Mouse (Mus musculus): Measurements from ENCODE around the gene Lsm14a. TPM values are rescaled to one million over a fixed set of nuclear protein-coding genes. Genes with fewer than 3 reads are reported as not detected.

Lsm14a gene
- polyA plus RNA-seq, 1 experiment = 69.3 TPM

DNA sequence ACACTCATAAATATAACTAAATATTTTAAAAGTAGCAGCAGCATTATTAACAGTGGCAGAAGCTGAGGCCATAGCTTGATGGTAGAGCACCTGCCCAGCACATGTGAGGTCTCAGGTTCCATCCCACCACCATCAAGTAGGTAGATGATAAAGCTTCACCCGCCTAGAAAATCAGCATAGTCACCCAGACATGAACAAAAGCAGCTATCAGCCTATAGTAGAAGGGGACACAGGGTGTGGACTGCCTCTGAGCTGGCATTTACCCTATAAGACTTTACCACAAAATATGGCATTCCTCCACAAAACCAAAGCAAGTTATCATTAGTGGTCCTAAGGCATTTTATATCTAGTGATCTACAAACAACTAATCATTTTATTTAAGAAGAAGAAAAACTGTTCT is 90.5 kb downstream of the Lsm14a start:
- peaks cover 10% of the 10 kb centered on the region for H3K36me3 ChIP-seq (ENCODE audit: control insufficient read depth, insufficient read depth)
- no peaks in the 10 kb centered on the region for H3K27me3 ChIP-seq (ENCODE audit: control insufficient read depth, insufficient read depth, insufficient read length)
- H3K79me2 ChIP-seq (ENCODE audit: control insufficient read depth, insufficient read depth) = peaks cover 97% of the 10 kb centered on the region
- TF ChIP-seq CEBPB (IDR thresholded peaks at IDR 0.05; ENCODE audit: insufficient read depth, poor library complexity, severe bottlenecking) = no peak
- TF ChIP-seq SRF (IDR thresholded peaks at IDR 0.05; ENCODE audit: control insufficient read depth, insufficient read length, low read depth) = no peak
- TF ChIP-seq POLR2A (IDR thresholded peaks at IDR 0.05; ENCODE audit: insufficient read length, low read depth) = no peak
- no peak for TF ChIP-seq MAX (IDR thresholded peaks at IDR 0.05; ENCODE audit: low read depth)
- TF ChIP-seq USF1 (IDR thresholded peaks at IDR 0.05; ENCODE audit: low read depth) = no peak
- TF ChIP-seq POLR2AphosphoS2 (IDR thresholded peaks at IDR 0.05; ENCODE audit: insufficient read length, low read depth) = no peak
- TF ChIP-seq MYOG (IDR thresholded peaks at IDR 0.05; ENCODE audit: control insufficient read depth in 1 of 3, insufficient read depth in 1 of 3, insufficient read length in 2 of 3, low read depth in 2 of 3) = no peak
- TF ChIP-seq MYOD1 (IDR thresholded peaks at IDR 0.05; ENCODE audit: control insufficient read depth in 1 of 3, insufficient read length in 2 of 3, low read depth in 2 of 3) = no peak
- TF ChIP-seq TCF3 (IDR thresholded peaks at IDR 0.05; ENCODE audit: insufficient read length, low read depth) = no peak
- TF ChIP-seq E2F4 (IDR thresholded peaks at IDR 0.05; ENCODE audit: insufficient read depth) = no peak
- TF ChIP-seq TCF12 (IDR thresholded peaks at IDR 0.05; ENCODE audit: insufficient read depth, poor library complexity, severe bottlenecking) = no peak
- no peak for TF ChIP-seq REST (IDR thresholded peaks at IDR 0.05; ENCODE audit: insufficient read depth, insufficient read length)
- H3K4me3 ChIP-seq = no peak overlapping the region
- no peak overlapping the region for H3K4me2 ChIP-seq (ENCODE audit: low read depth)
- H3ac ChIP-seq (ENCODE audit: control insufficient read depth, insufficient read length) = no peak overlapping the region

DNA sequence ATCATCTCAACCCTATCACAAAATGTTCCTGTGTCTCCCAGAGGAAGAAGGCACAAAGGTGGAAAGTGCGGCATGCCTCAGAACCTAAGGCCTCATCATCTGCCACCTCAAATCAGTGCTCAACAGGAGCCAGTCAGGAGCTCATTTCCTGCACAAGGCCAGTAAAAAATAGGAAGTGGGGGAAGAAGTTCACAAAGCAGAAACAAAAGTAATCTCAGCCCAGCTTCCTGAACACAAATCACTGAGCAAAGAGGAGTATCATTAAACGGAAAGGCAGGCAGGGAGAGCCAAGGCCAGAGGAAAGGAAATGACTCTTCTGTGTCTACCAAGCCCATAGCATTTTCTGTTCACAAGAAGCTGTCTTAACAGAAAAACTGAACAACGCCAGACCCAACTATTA is 91.2 kb downstream of the Lsm14a start:
- no peak for TF ChIP-seq POLR2AphosphoS2 (IDR thresholded peaks at IDR 0.05; ENCODE audit: insufficient read length, low read depth)
- no peak for TF ChIP-seq MYOD1 (IDR thresholded peaks at IDR 0.05; ENCODE audit: control insufficient read depth in 1 of 3, insufficient read length in 2 of 3, low read depth in 2 of 3)
- TF ChIP-seq MAX (IDR thresholded peaks at IDR 0.05; ENCODE audit: low read depth) = no peak
- TF ChIP-seq SRF (IDR thresholded peaks at IDR 0.05; ENCODE audit: control insufficient read depth, insufficient read length, low read depth) = no peak
- no peak for TF ChIP-seq E2F4 (IDR thresholded peaks at IDR 0.05; ENCODE audit: insufficient read depth)
- no peak for TF ChIP-seq USF1 (IDR thresholded peaks at IDR 0.05; ENCODE audit: low read depth)
- no peak for TF ChIP-seq REST (IDR thresholded peaks at IDR 0.05; ENCODE audit: insufficient read depth, insufficient read length)
- no peak for TF ChIP-seq CEBPB (IDR thresholded peaks at IDR 0.05; ENCODE audit: insufficient read depth, poor library complexity, severe bottlenecking)
- no peak for TF ChIP-seq TCF3 (IDR thresholded peaks at IDR 0.05; ENCODE audit: insufficient read length, low read depth)
- TF ChIP-seq POLR2A (IDR thresholded peaks at IDR 0.05; ENCODE audit: insufficient read length, low read depth) = no peak
- TF ChIP-seq MYOG (IDR thresholded peaks at IDR 0.05; ENCODE audit: control insufficient read depth in 1 of 3, insufficient read depth in 1 of 3, insufficient read length in 2 of 3, low read depth in 2 of 3) = no peak
- no peak for TF ChIP-seq TCF12 (IDR thresholded peaks at IDR 0.05; ENCODE audit: insufficient read depth, poor library complexity, severe bottlenecking)
- Histone ChIP-seq H3K4me3 (no peak overlapping the region), H3K4me2 (ENCODE audit: low read depth) (no peak overlapping the region), H3K79me2 (ENCODE audit: control insufficient read depth, insufficient read depth) (peaks cover 97% of the 10 kb centered on the region), H3ac (ENCODE audit: control insufficient read depth, insufficient read length) (no peak overlapping the region), H3K36me3 (ENCODE audit: control insufficient read depth, insufficient read depth) (peaks cover 10% of the 10 kb centered on the region), H3K27me3 (ENCODE audit: control insufficient read depth, insufficient read depth, insufficient read length) (no peaks in the 10 kb centered on the region)

GRCm38 (mm10) chr7:34298818-34299217 is 94.3 kb downstream of the Lsm14a start:
- peaks cover 10% of the 10 kb centered on the region for H3K36me3 ChIP-seq (ENCODE audit: control insufficient read depth, insufficient read depth)
- no peak overlapping the region for H3K4me3 ChIP-seq
- H3K4me2 ChIP-seq (ENCODE audit: low read depth) = no peak overlapping the region
- TF ChIP-seq MAX (IDR thresholded peaks at IDR 0.05; ENCODE audit: low read depth) (no peak), MYOD1 (IDR thresholded peaks at IDR 0.05; ENCODE audit: control insufficient read depth in 1 of 3, insufficient read length in 2 of 3, low read depth in 2 of 3) (no peak), E2F4 (IDR thresholded peaks at IDR 0.05; ENCODE audit: insufficient read depth) (no peak), POLR2AphosphoS2 (IDR thresholded peaks at IDR 0.05; ENCODE audit: insufficient read length, low read depth) (no peak), USF1 (IDR thresholded peaks at IDR 0.05; ENCODE audit: low read depth) (no peak), POLR2A (IDR thresholded peaks at IDR 0.05; ENCODE audit: insufficient read length, low read depth) (no peak), TCF3 (IDR thresholded peaks at IDR 0.05; ENCODE audit: insufficient read length, low read depth) (no peak), CEBPB (IDR thresholded peaks at IDR 0.05; ENCODE audit: insufficient read depth, poor library complexity, severe bottlenecking) (no peak), REST (IDR thresholded peaks at IDR 0.05; ENCODE audit: insufficient read depth, insufficient read length) (no peak), MYOG (IDR thresholded peaks at IDR 0.05; ENCODE audit: control insufficient read depth in 1 of 3, insufficient read depth in 1 of 3, insufficient read length in 2 of 3, low read depth in 2 of 3) (no peak), SRF (IDR thresholded peaks at IDR 0.05; ENCODE audit: control insufficient read depth, insufficient read length, low read depth) (no peak), TCF12 (IDR thresholded peaks at IDR 0.05; ENCODE audit: insufficient read depth, poor library complexity, severe bottlenecking) (no peak)
- no peaks in the 10 kb centered on the region for H3K27me3 ChIP-seq (ENCODE audit: control insufficient read depth, insufficient read depth, insufficient read length)
- peaks cover 95% of the 10 kb centered on the region for H3K79me2 ChIP-seq (ENCODE audit: control insufficient read depth, insufficient read depth)
- H3ac ChIP-seq (ENCODE audit: control insufficient read depth, insufficient read length) = no peak overlapping the region

DNA sequence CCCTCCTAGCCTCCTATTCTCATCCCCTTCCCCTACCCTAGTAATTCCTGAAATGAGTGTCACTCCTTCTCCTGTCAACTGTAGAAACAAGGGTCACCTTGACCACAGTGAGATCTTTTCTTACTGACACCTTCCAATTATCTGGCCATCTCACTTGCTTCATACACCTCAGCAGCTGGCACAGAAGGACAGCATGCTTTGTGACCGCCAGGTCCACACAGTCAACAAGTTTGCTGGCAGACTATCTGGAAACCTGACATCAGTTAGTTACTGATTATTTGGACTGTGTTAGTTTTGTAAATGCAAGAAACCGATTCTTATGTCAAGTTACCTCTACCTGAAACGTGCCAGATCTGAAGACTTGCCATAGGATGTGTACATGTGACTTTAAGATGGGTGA is 97.0 kb downstream of the Lsm14a start:
- no peak for TF ChIP-seq E2F4 (IDR thresholded peaks at IDR 0.05; ENCODE audit: insufficient read depth)
- TF ChIP-seq USF1 (IDR thresholded peaks at IDR 0.05; ENCODE audit: low read depth) = no peak
- no peak for TF ChIP-seq MAX (IDR thresholded peaks at IDR 0.05; ENCODE audit: low read depth)
- no peak for TF ChIP-seq TCF12 (IDR thresholded peaks at IDR 0.05; ENCODE audit: insufficient read depth, poor library complexity, severe bottlenecking)
- no peak for TF ChIP-seq MYOG (IDR thresholded peaks at IDR 0.05; ENCODE audit: control insufficient read depth in 1 of 3, insufficient read depth in 1 of 3, insufficient read length in 2 of 3, low read depth in 2 of 3)
- TF ChIP-seq CEBPB (IDR thresholded peaks at IDR 0.05; ENCODE audit: insufficient read depth, poor library complexity, severe bottlenecking) = no peak
- no peak for TF ChIP-seq POLR2A (IDR thresholded peaks at IDR 0.05; ENCODE audit: insufficient read length, low read depth)
- no peak for TF ChIP-seq POLR2AphosphoS2 (IDR thresholded peaks at IDR 0.05; ENCODE audit: insufficient read length, low read depth)
- no peak for TF ChIP-seq REST (IDR thresholded peaks at IDR 0.05; ENCODE audit: insufficient read depth, insufficient read length)
- TF ChIP-seq MYOD1 (IDR thresholded peaks at IDR 0.05; ENCODE audit: control insufficient read depth in 1 of 3, insufficient read length in 2 of 3, low read depth in 2 of 3) = no peak
- no peak for TF ChIP-seq SRF (IDR thresholded peaks at IDR 0.05; ENCODE audit: control insufficient read depth, insufficient read length, low read depth)
- TF ChIP-seq TCF3 (IDR thresholded peaks at IDR 0.05; ENCODE audit: insufficient read length, low read depth) = no peak
- peaks cover 96% of the 10 kb centered on the region for H3K79me2 ChIP-seq (ENCODE audit: control insufficient read depth, insufficient read depth)
- no peak overlapping the region for H3K4me3 ChIP-seq
- no peaks in the 10 kb centered on the region for H3K27me3 ChIP-seq (ENCODE audit: control insufficient read depth, insufficient read depth, insufficient read length)
- H3ac ChIP-seq (ENCODE audit: control insufficient read depth, insufficient read length) = no peak overlapping the region
- no peak overlapping the region for H3K4me2 ChIP-seq (ENCODE audit: low read depth)
- peaks cover 3% of the 10 kb centered on the region for H3K36me3 ChIP-seq (ENCODE audit: control insufficient read depth, insufficient read depth)

Other genes starting within 250 kb of the Lsm14a start
- gene Uba2, start 223.7 kb downstream of the Lsm14a start, polyA plus RNA-seq (2012; fragmentation: generic; extraction: Trizol) = 48.7 TPM
- gene Pdcd2l, start 196.7 kb downstream of the Lsm14a start, polyA plus RNA-seq (2012; fragmentation: generic; extraction: Trizol) = 48.4 TPM
- 671 TPM for gene Gpi1, start 163.0 kb downstream of the Lsm14a start, polyA plus RNA-seq (2012; fragmentation: generic; extraction: Trizol)
- 0.13 TPM for gene Gm6096, start 142.3 kb downstream of the Lsm14a start, polyA plus RNA-seq (2012; fragmentation: generic; extraction: Trizol)
- 14.5 TPM for gene 4931406P16Rik, start 79.8 kb downstream of the Lsm14a start, polyA plus RNA-seq (2012; fragmentation: generic; extraction: Trizol)

All from myocyte (in vitro differentiated cells).